Mouse (Mus musculus): ENCODE measurements around the gene Apba1. TPM values are rescaled to one million over a fixed set of nuclear protein-coding genes. Genes with fewer than 3 reads are reported as not detected.
A peak's percentile ranks its signal among the peaks of the same experiment; 100 is the strongest.

Gene Apba1
- polyA plus RNA-seq, 1 experiment from 2014 or later: 2.5 TPM

GRCm38 (mm10) chr19:23919384-23920219 lies 160.9 kb downstream of the Apba1 start:
- Histone ChIP-seq H3K4me1 (ENCODE audit: control insufficient read depth, insufficient read depth, low read length) (peaks cover 16% of the 10 kb centered on the region), H3K4me3 (ENCODE audit: low read depth, low read length) (no peak overlapping the region), H3K36me3 (ENCODE audit: control insufficient read depth, insufficient read depth, low read length) (no peaks in the 10 kb centered on the region), H3K27ac (ENCODE audit: low read depth, low read length) (peak overlapping the region; percentile 39), H3K4me2 (ENCODE audit: low read depth) (no peak overlapping the region), H3K27me3 (ENCODE audit: control insufficient read depth, insufficient read depth, low read length) (no peaks in the 10 kb centered on the region), H3K9ac (ENCODE audit: low read length) (no peak overlapping the region), H3K9me3 (ENCODE audit: control insufficient read depth, low read length) (no peaks in the 10 kb centered on the region)
- no peak for DNase-seq (ENCODE audit: low spot score)
- WGBS: 35% methylated on average over 5 of the region's 5 CpGs
- peak; percentile 69; the same call in 1 of the 2 replicates for ATAC-seq (ENCODE audit: insufficient read depth, low FRiP score, low TSS enrichment)

- no peak overlapping the region for H3K4me2 ChIP-seq (ENCODE audit: low read depth)
- H3K9ac ChIP-seq (ENCODE audit: low read length): no peak overlapping the region
- H3K4me1 ChIP-seq (ENCODE audit: control insufficient read depth, insufficient read depth, low read length): peaks cover 16% of the 10 kb centered on the region
- H3K27me3 ChIP-seq (ENCODE audit: control insufficient read depth, insufficient read depth, low read length): no peaks in the 10 kb centered on the region
- peak overlapping the region; percentile 39 for H3K27ac ChIP-seq (ENCODE audit: low read depth, low read length)
- H3K4me3 ChIP-seq (ENCODE audit: low read depth, low read length): no peak overlapping the region
- no peaks in the 10 kb centered on the region for H3K9me3 ChIP-seq (ENCODE audit: control insufficient read depth, low read length)
- 72% methylated on average over 8 of the region's 8 CpGs for WGBS
- DNase-seq (ENCODE audit: low spot score) (peak; percentile 37), ATAC-seq (ENCODE audit: insufficient read depth, low FRiP score, low TSS enrichment) (no peak)
- no peaks in the 10 kb centered on the region for H3K36me3 ChIP-seq (ENCODE audit: control insufficient read depth, insufficient read depth, low read length)
Observed at GRCm38 (mm10) chr19:23920220-23920544, 161.5 kb downstream of the Apba1 start.

DNA sequence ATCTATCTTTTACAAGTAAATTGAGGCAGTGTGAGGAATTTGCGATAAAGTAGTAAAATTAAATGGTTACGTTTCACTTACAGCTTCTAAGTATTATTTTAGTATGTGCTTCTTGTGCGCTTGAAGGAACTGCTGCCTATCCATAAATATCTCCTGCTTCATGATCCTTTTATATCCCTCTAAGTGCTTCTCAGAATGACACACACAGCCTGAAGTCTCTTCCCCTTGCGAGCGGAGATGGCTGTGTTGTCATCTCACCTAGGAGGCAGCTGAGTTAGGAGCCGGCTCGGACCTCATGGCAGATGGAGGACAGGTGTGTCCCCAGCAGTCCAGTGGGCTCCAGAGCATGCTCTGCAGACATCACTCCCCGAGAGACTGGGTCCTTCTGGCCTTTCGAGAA lies 163.9 kb downstream of the Apba1 start:
- Histone ChIP-seq H3K4me1 (ENCODE audit: control insufficient read depth, insufficient read depth, low read length) (peaks cover 16% of the 10 kb centered on the region), H3K36me3 (ENCODE audit: control insufficient read depth, insufficient read depth, low read length) (no peaks in the 10 kb centered on the region), H3K27me3 (ENCODE audit: control insufficient read depth, insufficient read depth, low read length) (no peaks in the 10 kb centered on the region), H3K9me3 (ENCODE audit: control insufficient read depth, low read length) (no peaks in the 10 kb centered on the region), H3K9ac (ENCODE audit: low read length) (no peak overlapping the region), H3K27ac (ENCODE audit: low read depth, low read length) (no peak overlapping the region), H3K4me2 (ENCODE audit: low read depth) (no peak overlapping the region), H3K4me3 (ENCODE audit: low read depth, low read length) (no peak overlapping the region)
- WGBS: 90% methylated on average over 9 of the region's 9 CpGs
- no peak for ATAC-seq (ENCODE audit: insufficient read depth, low FRiP score, low TSS enrichment)
- no peak for DNase-seq (ENCODE audit: low spot score)

GRCm38 (mm10) chr19:23924057-23924456 lies 165.4 kb downstream of the Apba1 start:
- peaks cover 9% of the 10 kb centered on the region for H3K4me1 ChIP-seq (ENCODE audit: control insufficient read depth, insufficient read depth, low read length)
- no peaks in the 10 kb centered on the region for H3K9me3 ChIP-seq (ENCODE audit: control insufficient read depth, low read length)
- no peak overlapping the region for H3K9ac ChIP-seq (ENCODE audit: low read length)
- H3K27me3 ChIP-seq (ENCODE audit: control insufficient read depth, insufficient read depth, low read length): no peaks in the 10 kb centered on the region
- H3K4me2 ChIP-seq (ENCODE audit: low read depth): no peak overlapping the region
- DNase-seq (ENCODE audit: low spot score) (no peak), ATAC-seq (ENCODE audit: insufficient read depth, low FRiP score, low TSS enrichment) (no peak)
- H3K36me3 ChIP-seq (ENCODE audit: control insufficient read depth, insufficient read depth, low read length): no peaks in the 10 kb centered on the region
- no peak overlapping the region for H3K27ac ChIP-seq (ENCODE audit: low read depth, low read length)
- 86% methylated on average over 6 of the region's 6 CpGs for WGBS
- H3K4me3 ChIP-seq (ENCODE audit: low read depth, low read length): no peak overlapping the region

DNA sequence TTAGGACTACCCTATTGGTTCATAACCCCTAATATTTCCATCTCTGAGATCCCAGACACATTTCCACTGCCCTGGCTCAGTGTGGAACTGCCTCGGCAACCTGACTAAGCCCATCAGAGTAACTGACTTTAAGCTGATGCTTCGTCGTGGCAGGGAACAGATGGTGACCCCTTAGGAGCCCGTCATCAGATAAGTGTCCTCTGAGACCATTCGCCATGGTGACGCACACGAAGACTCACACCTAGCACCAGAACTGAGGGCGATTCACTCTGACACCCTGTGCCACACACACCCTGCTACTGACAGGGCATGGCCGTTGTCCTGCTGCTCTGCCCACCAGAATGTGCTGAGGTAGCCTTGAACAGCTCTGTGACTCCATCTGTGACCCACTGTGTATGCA lies 166.1 kb downstream of the Apba1 start:
- no peaks in the 10 kb centered on the region for H3K27me3 ChIP-seq (ENCODE audit: control insufficient read depth, insufficient read depth, low read length)
- no peaks in the 10 kb centered on the region for H3K9me3 ChIP-seq (ENCODE audit: control insufficient read depth, low read length)
- no peak overlapping the region for H3K9ac ChIP-seq (ENCODE audit: low read length)
- no peaks in the 10 kb centered on the region for H3K36me3 ChIP-seq (ENCODE audit: control insufficient read depth, insufficient read depth, low read length)
- H3K27ac ChIP-seq (ENCODE audit: low read depth, low read length): no peak overlapping the region
- H3K4me1 ChIP-seq (ENCODE audit: control insufficient read depth, insufficient read depth, low read length): 0 out of 2 replicates have a peak, but pooled peaks cover 4% of the 10 kb centered on the region
- WGBS: 78% methylated on average over 9 of the region's 9 CpGs
- ATAC-seq (ENCODE audit: insufficient read depth, low FRiP score, low TSS enrichment) (no peak), DNase-seq (ENCODE audit: low spot score) (no peak)
- H3K4me3 ChIP-seq (ENCODE audit: low read depth, low read length): no peak overlapping the region
- H3K4me2 ChIP-seq (ENCODE audit: low read depth): no peak overlapping the region

GRCm38 (mm10) chr19:23925541-23925940 lies 166.9 kb downstream of the Apba1 start:
- H3K9me3 ChIP-seq (ENCODE audit: control insufficient read depth, low read length): no peaks in the 10 kb centered on the region
- H3K36me3 ChIP-seq (ENCODE audit: control insufficient read depth, insufficient read depth, low read length): no peaks in the 10 kb centered on the region
- 96% methylated on average over 5 of the region's 5 CpGs for WGBS
- H3K9ac ChIP-seq (ENCODE audit: low read length): no peak overlapping the region
- H3K27ac ChIP-seq (ENCODE audit: low read depth, low read length): no peak overlapping the region
- no peak overlapping the region for H3K4me2 ChIP-seq (ENCODE audit: low read depth)
- no peak for DNase-seq (ENCODE audit: low spot score)
- 0 out of 2 replicates have a peak, but pooled peaks cover 4% of the 10 kb centered on the region for H3K4me1 ChIP-seq (ENCODE audit: control insufficient read depth, insufficient read depth, low read length)
- ATAC-seq (ENCODE audit: insufficient read depth, low FRiP score, low TSS enrichment): no peak
- H3K27me3 ChIP-seq (ENCODE audit: control insufficient read depth, insufficient read depth, low read length): no peaks in the 10 kb centered on the region
- no peak overlapping the region for H3K4me3 ChIP-seq (ENCODE audit: low read depth, low read length)

DNA sequence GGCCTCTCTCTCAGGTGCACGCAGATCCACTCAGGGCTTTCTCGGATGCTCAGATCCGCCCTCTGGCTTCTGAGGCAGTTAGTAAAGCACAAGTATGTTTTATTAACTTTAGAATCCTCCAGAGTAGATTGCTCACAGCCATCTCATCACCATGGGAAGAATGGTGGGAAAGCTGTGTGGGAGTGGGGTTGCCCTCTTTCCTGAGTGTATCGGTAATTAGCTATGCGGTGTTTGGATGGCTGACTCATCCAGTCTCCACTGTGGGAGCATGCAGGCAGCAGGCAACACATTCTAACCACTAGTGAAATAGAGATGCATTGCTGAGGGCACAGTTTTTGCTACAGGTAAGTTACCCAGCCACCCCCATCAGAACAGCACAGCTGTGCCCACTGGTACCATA lies 172.1 kb downstream of the Apba1 start:
- WGBS: 96% methylated on average over 5 of the region's 5 CpGs
- no peaks in the 10 kb centered on the region for H3K36me3 ChIP-seq (ENCODE audit: control insufficient read depth, insufficient read depth, low read length)
- no peak for DNase-seq (ENCODE audit: low spot score)

DNA sequence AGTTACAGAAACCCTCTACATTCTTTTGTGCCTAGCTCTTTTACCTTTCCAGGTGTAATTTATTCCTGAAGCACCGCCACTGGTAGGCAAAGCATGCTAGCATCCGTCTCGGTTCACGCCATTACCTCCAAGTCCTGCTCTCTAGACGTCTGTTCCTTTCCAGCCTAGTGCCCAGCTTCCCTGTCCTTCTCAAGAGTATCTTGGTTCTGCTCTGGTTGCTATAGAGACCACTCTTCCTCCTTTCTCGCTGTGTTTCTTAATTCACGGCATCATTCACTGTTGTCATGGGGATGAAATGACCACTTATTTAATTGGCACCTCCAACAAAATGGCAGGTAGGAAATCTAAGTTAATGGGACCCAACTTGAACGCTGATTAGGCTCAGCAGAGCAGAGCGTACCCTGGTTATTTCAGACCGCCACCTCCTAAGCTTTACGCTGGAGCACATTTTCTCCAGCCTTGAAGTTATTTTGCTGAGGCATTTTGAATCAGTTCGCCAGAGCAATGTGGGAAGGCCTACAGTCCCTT lies 182.8 kb downstream of the Apba1 start:
- H3K4me2 ChIP-seq (ENCODE audit: low read depth): no peak overlapping the region
- ATAC-seq (ENCODE audit: insufficient read depth, low FRiP score, low TSS enrichment): no peak
- H3K27me3 ChIP-seq (ENCODE audit: control insufficient read depth, insufficient read depth, low read length): no peaks in the 10 kb centered on the region
- WGBS: 77% methylated on average over 12 of the region's 12 CpGs
- no peak overlapping the region for H3K4me3 ChIP-seq (ENCODE audit: low read depth, low read length)
- no peak for DNase-seq (ENCODE audit: low spot score)
- H3K9ac ChIP-seq (ENCODE audit: low read length): no peak overlapping the region
- H3K9me3 ChIP-seq (ENCODE audit: control insufficient read depth, low read length): no peaks in the 10 kb centered on the region
- no peak overlapping the region for H3K27ac ChIP-seq (ENCODE audit: low read depth, low read length)
- no peaks in the 10 kb centered on the region for H3K36me3 ChIP-seq (ENCODE audit: control insufficient read depth, insufficient read depth, low read length)
- H3K4me1 ChIP-seq (ENCODE audit: control insufficient read depth, insufficient read depth, low read length): no peaks in the 10 kb centered on the region

More for the DNA sequence above, 172.1 kb downstream of the Apba1 start:
- no peak overlapping the region for H3K9ac ChIP-seq (ENCODE audit: low read length)
- no peak overlapping the region for H3K4me2 ChIP-seq (ENCODE audit: low read depth)
- H3K4me3 ChIP-seq (ENCODE audit: low read depth, low read length): no peak overlapping the region
- H3K27me3 ChIP-seq (ENCODE audit: control insufficient read depth, insufficient read depth, low read length): no peaks in the 10 kb centered on the region
- no peak for ATAC-seq (ENCODE audit: insufficient read depth, low FRiP score, low TSS enrichment)
- no peak overlapping the region for H3K27ac ChIP-seq (ENCODE audit: low read depth, low read length)
- H3K4me1 ChIP-seq (ENCODE audit: control insufficient read depth, insufficient read depth, low read length): no peaks in the 10 kb centered on the region
- peaks cover 2% of the 10 kb centered on the region; the same call in 1 of the 2 replicates for H3K9me3 ChIP-seq (ENCODE audit: control insufficient read depth, low read length)

DNA sequence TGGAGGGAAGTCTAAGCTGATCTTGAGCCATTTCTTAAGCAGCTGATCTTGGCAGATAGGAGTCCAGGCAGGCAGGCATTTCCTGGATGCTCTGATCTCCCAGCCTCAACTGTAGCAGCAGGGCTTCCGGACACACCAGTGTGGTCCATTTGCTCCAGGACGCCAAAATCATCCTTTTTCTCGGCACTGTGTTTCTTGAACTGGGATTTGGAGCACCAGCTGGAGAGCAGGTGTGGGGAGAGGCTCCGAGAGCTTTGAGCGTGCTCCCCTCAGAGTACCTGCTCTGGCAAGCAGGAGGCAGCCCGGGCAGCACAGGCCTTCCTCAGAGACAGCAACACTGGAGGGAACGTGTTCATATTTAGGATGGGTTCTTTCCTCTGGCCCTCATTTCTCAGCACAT lies 184.2 kb downstream of the Apba1 start:
- Histone ChIP-seq H3K27ac (ENCODE audit: low read depth, low read length) (no peak overlapping the region), H3K27me3 (ENCODE audit: control insufficient read depth, insufficient read depth, low read length) (no peaks in the 10 kb centered on the region), H3K36me3 (ENCODE audit: control insufficient read depth, insufficient read depth, low read length) (no peaks in the 10 kb centered on the region), H3K4me3 (ENCODE audit: low read depth, low read length) (no peak overlapping the region), H3K4me1 (ENCODE audit: control insufficient read depth, insufficient read depth, low read length) (no peaks in the 10 kb centered on the region), H3K9ac (ENCODE audit: low read length) (no peak overlapping the region), H3K9me3 (ENCODE audit: control insufficient read depth, low read length) (no peaks in the 10 kb centered on the region), H3K4me2 (ENCODE audit: low read depth) (no peak overlapping the region)
- no peak for DNase-seq (ENCODE audit: low spot score)
- WGBS: 85% methylated on average over 7 of the region's 7 CpGs
- no peak for ATAC-seq (ENCODE audit: insufficient read depth, low FRiP score, low TSS enrichment)

All from neural tube, embryonic 11.5 days (tissue).